Mouse (Mus musculus) left cerebral cortex, postnatal 25 days (tissue): ENCODE results near the gene Usp6nl. TPM values are rescaled to one million over a fixed set of nuclear protein-coding genes. Genes with fewer than 3 reads are reported as not detected.

Experiments used
- DNase-seq, 2 experiments: peaks; one replicate each; pipeline ENCODE4 v3.0.0; 2022; ENCODE audit warnings: low spot score in 2 of 2, mixed read lengths in 1 of 2
- intact Hi-C: fragments of 180-260 bp; cut with DNase I; formaldehyde crosslinking; loops from one replicate; pipeline ENCODE4 v1.15.1; 2025
- total RNA-seq, 2 experiments: library from RNA; stranded (reverse); gene quantifications; 2 replicates each; pipeline ENCODE4 v1.2.3; 2021

Usp6nl gene
- total RNA-seq, 2 experiments from 2014 or later, result 19.5 to 21.5 TPM

- intact Hi-C loops, result loop anchor here (5.0 to 10.0 kb wide), 2 partner anchors 82 to 409 kb away; partner anchors contain the start of gene Usp6nl
- no peak for DNase-seq
Observed at GRCm38 (mm10) chr2:6403991-6404390, 81.5 kb downstream of the Usp6nl start.

- DNase-seq, result no peak
- intact Hi-C loops, result loop anchor here (1.0 to 10.0 kb wide), 4 partner anchors 82 to 410 kb away; partner anchors contain the start of gene Usp6nl
Observed at GRCm38 (mm10) chr2:6404627-6405026, 82.2 kb downstream of the Usp6nl start.

- DNase-seq, result peak; percentile 79 to 91
- intact Hi-C loops, result loop anchor here (1.0 to 10.0 kb wide), 3 partner anchors 185 to 411 kb away; no protein-coding TSS in a partner anchor
Observed at GRCm38 (mm10) chr2:6405059-6406033, 82.9 kb downstream of the Usp6nl start.

GRCm38 (mm10) chr2:6407711-6408110 lies 85.2 kb downstream of the Usp6nl start:
- intact Hi-C loops, result loop anchor here (10.0 kb wide), 1 partner anchor 413 kb away; no protein-coding TSS in a partner anchor
- DNase-seq, result peak in 1 of 2 experiments; percentile 16

- intact Hi-C loops, result no loop called here
- no peak for DNase-seq
Observed at GRCm38 (mm10) chr2:6412645-6413044, 90.2 kb downstream of the Usp6nl start.

- intact Hi-C loops, result no loop called here
- no peak for DNase-seq
Observed at GRCm38 (mm10) chr2:6413723-6414122, 91.3 kb downstream of the Usp6nl start.

GRCm38 (mm10) chr2:6414400-6414799 lies 91.9 kb downstream of the Usp6nl start:
- DNase-seq, result no peak
- intact Hi-C loops, result no loop called here

GRCm38 (mm10) chr2:6417158-6417557 lies 94.7 kb downstream of the Usp6nl start:
- intact Hi-C loops, result no loop called here
- DNase-seq, result no peak

- intact Hi-C loops, result no loop called here
- no peak for DNase-seq
Observed at GRCm38 (mm10) chr2:6423661-6424550, 101.4 kb downstream of the Usp6nl start.

GRCm38 (mm10) chr2:6424851-6425250 lies 102.4 kb downstream of the Usp6nl start:
- intact Hi-C loops, result no loop called here
- no peak for DNase-seq

GRCm38 (mm10) chr2:6436085-6436950 lies 113.9 kb downstream of the Usp6nl start:
- peak; percentile 57 to 64 for DNase-seq
- intact Hi-C loops, result loop anchor here (2.0 to 5.0 kb wide), 2 partner anchors 32 to 646 kb away; no protein-coding TSS in a partner anchor

- intact Hi-C loops, result no loop called here
- DNase-seq, result no peak
Observed at GRCm38 (mm10) chr2:6441688-6442087, 119.2 kb downstream of the Usp6nl start.

- intact Hi-C loops, result no loop called here
- no peak for DNase-seq
Observed at GRCm38 (mm10) chr2:6442302-6442701, 119.8 kb downstream of the Usp6nl start.

GRCm38 (mm10) chr2:6444015-6444414 lies 121.5 kb downstream of the Usp6nl start:
- intact Hi-C loops, result no loop called here
- no peak for DNase-seq

GRCm38 (mm10) chr2:6444723-6445169 lies 122.3 kb downstream of the Usp6nl start:
- no peak for DNase-seq
- intact Hi-C loops, result no loop called here

GRCm38 (mm10) chr2:6445858-6446257 lies 123.4 kb downstream of the Usp6nl start:
- no peak for DNase-seq
- intact Hi-C loops, result no loop called here

GRCm38 (mm10) chr2:6448880-6449279 lies 126.4 kb downstream of the Usp6nl start:
- DNase-seq, result no peak
- intact Hi-C loops, result no loop called here

- DNase-seq, result no peak
- intact Hi-C loops, result no loop called here
Observed at GRCm38 (mm10) chr2:6449656-6450055, 127.2 kb downstream of the Usp6nl start.

GRCm38 (mm10) chr2:6450544-6450943 lies 128.1 kb downstream of the Usp6nl start:
- DNase-seq, result no peak
- intact Hi-C loops, result no loop called here
